Comparison of ENCODE assay signal across 8 mouse cellular contexts in genomic region chr2:73047061-73047741, GRCm38 (mm10).
DNase-seq lines count a peak whose midpoint lies in the region; ATAC-seq and TF ChIP-seq lines count a peak whose summit lies in the region.

No protein-coding gene starts in this region.

- no peak for TF ChIP-seq CTCF in ES-Bruce4 (IDR thresholded peaks at IDR 0.05; ENCODE audit: low read depth, low read length)
- TF ChIP-seq CTCF in thymus, adult 2 months (IDR thresholded peaks at IDR 0.05; ENCODE audit: borderline replicate concordance, control insufficient read depth, extremely low read depth, insufficient read depth, low read length, poor library complexity) = no peak

- TF ChIP-seq EP300 in ES-Bruce4 (IDR thresholded peaks at IDR 0.05; ENCODE audit: insufficient read depth, low read depth, low read length) = no peak

- H3K27me3 ChIP-seq in ES-Bruce4 (ENCODE audit: control insufficient read depth, insufficient read depth, low read length, poor library complexity, severe bottlenecking) = no peaks in the 10 kb centered on the region
- H3K27me3 ChIP-seq in thymus, adult 2 months (ENCODE audit: control insufficient read depth, insufficient read depth, low read length) = no peaks in the 10 kb centered on the region

- H3K9ac ChIP-seq in ES-Bruce4 (ENCODE audit: low read depth, poor library complexity, severe bottlenecking) = no peak overlapping the region

- no peaks in the 10 kb centered on the region for H3K36me3 ChIP-seq in ES-Bruce4 (ENCODE audit: control insufficient read depth, insufficient read depth, low read length, poor library complexity, severe bottlenecking)
- H3K36me3 ChIP-seq in thymus, adult 2 months (ENCODE audit: control insufficient read depth, insufficient read depth, low read length) = no peaks in the 10 kb centered on the region

- WGBS in thymus, adult 2 months = 95% methylated on average over 24 of the region's 24 CpGs

- H3K4me3 ChIP-seq in ES-Bruce4 (ENCODE audit: low read depth, low read length) = 0 out of 2 replicates have a peak overlapping the region, but pooled peaks have one; percentile 10
- H3K4me3 ChIP-seq in thymus, adult 2 months (ENCODE audit: control insufficient read depth, insufficient read depth, low read length) = no peak overlapping the region

- H3K27ac ChIP-seq in ES-Bruce4 (ENCODE audit: insufficient read depth, low read length) = no peak overlapping the region
- H3K27ac ChIP-seq in thymus, adult 2 months (ENCODE audit: control insufficient read depth, insufficient read depth, low read length) = no peak overlapping the region

- peak; percentile 40 for DNase-seq in adrenal gland, postnatal 25 days
- peak; percentile 81 for DNase-seq in heart, adult 8-10 months (ENCODE audit: low spot score)
- DNase-seq in kidney, postnatal 36 days = peak; percentile 22 to 33
- DNase-seq in thymus, adult 2 months = no peak
- DNase-seq in thymus, postnatal 14 days = no peak
- no peak for DNase-seq in natural killer cell, adult 2 months (ENCODE audit: low spot score in 2 of 2)

- no peaks in the 10 kb centered on the region for H3K4me1 ChIP-seq in ES-Bruce4 (ENCODE audit: control insufficient read depth, insufficient read depth, low read length)
- H3K4me1 ChIP-seq in thymus, adult 2 months (replicated peaks; ENCODE audit: control insufficient read depth, insufficient read depth, low read length) = no peaks in the 10 kb centered on the region; the same call in 1 of the 2 replicates

- no peak for TF ChIP-seq POLR2A in ES-Bruce4 (IDR thresholded peaks at IDR 0.05; ENCODE audit: insufficient read depth, low read length)
- no peak for TF ChIP-seq POLR2A in thymus, adult 2 months (IDR thresholded peaks at IDR 0.05; ENCODE audit: control insufficient read depth, extremely low read depth, insufficient read depth, low read length, poor library complexity)

- peak; percentile 62 for ATAC-seq in megakaryocyte, adult 5-6 weeks (ENCODE audit: poor library complexity, severe bottlenecking)

- H3K9me3 ChIP-seq in ES-Bruce4 (replicated peaks; ENCODE audit: control insufficient read depth, insufficient read depth, low read length, poor library complexity, severe bottlenecking) = no peaks in the 10 kb centered on the region

Comparison
In these comparisons a context has a peak if more than half of its experiments do, and no peak if none do; other contexts are left out.
1. DNase-seq: peak in adrenal gland, postnatal 25 days (single experiment), heart, adult 8-10 months (single experiment) and kidney, postnatal 36 days (2 of 2); none in thymus, adult 2 months (single experiment), thymus, postnatal 14 days (single experiment) and natural killer cell, adult 2 months (0 of 2).